Mouse (Mus musculus) MEL (cell line): ENCODE measurements around the gene Vax1. TPM values are rescaled to one million over a fixed set of nuclear protein-coding genes. Genes with fewer than 3 reads are reported as not detected.

Source experiments
- DNase-seq: peaks from one replicate; pipeline ENCODE4 v3.0.0; 2011; ENCODE audit warnings: low read depth, low spot score
- H3K27ac ChIP-seq: 2 replicates; pipeline ENCODE4 v1.5.1; 2012; ENCODE audit warnings: low read depth, mild to moderate bottlenecking, control low read depth, low read length, moderate library complexity; ENCODE audit not compliant: control insufficient read depth
- H3K27me3 ChIP-seq, 2 experiments: fragments of 150-350 bp in 1 of 2; sonication (generic) in 1 of 2; 2 replicates each; pipeline ENCODE4 v1.6.1; 2012; ENCODE audit warnings: low read length in 2 of 2, mild to moderate bottlenecking in 2 of 2, improper control_type of control experiment in 1 of 2, moderate library complexity in 1 of 2; ENCODE audit not compliant: insufficient read depth in 2 of 2, control insufficient read depth in 1 of 2
- H3K36me3 ChIP-seq, 2 experiments: 2 replicates each; pipeline ENCODE4 v1.6.1; 2012 to 2014; ENCODE audit warnings: low read length in 2 of 2, improper control_type of control experiment in 1 of 2, inconsistent platforms in 1 of 2, mild to moderate bottlenecking in 1 of 2; ENCODE audit not compliant: insufficient read depth in 2 of 2, control insufficient read depth in 1 of 2
- H3K4me1 ChIP-seq, 2 experiments: fragments of 150-350 bp in 1 of 2; sonication (generic) in 1 of 2; 2 replicates each; pipeline ENCODE4 v1.6.1; 2012; ENCODE audit warnings: low read length in 2 of 2, improper control_type of control experiment in 1 of 2, mild to moderate bottlenecking in 1 of 2; ENCODE audit not compliant: insufficient read depth in 2 of 2, control insufficient read depth in 1 of 2
- H3K4me3 ChIP-seq, 2 experiments: fragments of 150-350 bp in 1 of 2; sonication (generic) in 1 of 2; 2 replicates each; pipeline ENCODE4 v1.5.1; 2012; ENCODE audit warnings: low read depth in 2 of 2, low read length in 2 of 2, mild to moderate bottlenecking in 2 of 2, moderate library complexity in 2 of 2, control low read depth in 1 of 2, improper control_type of control experiment in 1 of 2; ENCODE audit not compliant: control insufficient read depth in 1 of 2, insufficient read depth in 1 of 2
- H3K79me2 ChIP-seq: 2 replicates; pipeline ENCODE4 v1.6.1; 2012; ENCODE audit warnings: mild to moderate bottlenecking, low read length, moderate library complexity; ENCODE audit not compliant: control insufficient read depth, poor library complexity, insufficient read depth
- H3K9ac ChIP-seq: 2 replicates; pipeline ENCODE4 v1.6.1; 2012; ENCODE audit warnings: low read depth, mild to moderate bottlenecking, control low read depth, low read length, moderate library complexity; ENCODE audit not compliant: control insufficient read depth, poor library complexity, severe bottlenecking
- H3K9me3 ChIP-seq: fragments of 150-350 bp; sonication (generic); replicated peaks from 2 replicates; pipeline ENCODE4 v1.6.1; 2012; ENCODE audit warnings: mild to moderate bottlenecking, low read length, improper control_type of control experiment, moderate library complexity; ENCODE audit not compliant: insufficient read depth
- CHD1 ChIP-seq: IDR thresholded peaks from 2 replicates; pipeline ENCODE4 v1.6.1; 2012; ENCODE audit warnings: low read depth, mild to moderate bottlenecking, inconsistent platforms, low read length, improper control_type of control experiment
- E2F4 ChIP-seq: IDR thresholded peaks from 2 replicates; pipeline ENCODE4 v1.6.1; 2011; ENCODE audit warnings: low read depth, low read length, improper control_type of control experiment, borderline replicate concordance
- EP300 ChIP-seq, 2 experiments: IDR thresholded peaks; 2 replicates each; pipeline ENCODE4 v1.6.1; 2011; ENCODE audit warnings: improper control_type of control experiment in 2 of 2, low read length in 2 of 2, low read depth in 1 of 2, mild to moderate bottlenecking in 1 of 2
- GABPA ChIP-seq: IDR thresholded peaks from 2 replicates; pipeline ENCODE4 v1.6.1; 2012; ENCODE audit warnings: low read depth, mild to moderate bottlenecking, inconsistent platforms, low read length, improper control_type of control experiment, moderate library complexity
- GATA1 ChIP-seq: IDR thresholded peaks from 2 replicates; pipeline ENCODE4 v1.6.1; 2011; ENCODE audit warnings: low read depth, low read length, improper control_type of control experiment
- KAT2A ChIP-seq: conservative IDR thresholded peaks from 2 replicates; pipeline ENCODE4 v1.6.1; 2012; ENCODE audit warnings: low read depth, low read length, improper control_type of control experiment, inconsistent platforms
- MYC ChIP-seq: IDR thresholded peaks from 2 replicates; pipeline ENCODE4 v1.6.1; 2011; ENCODE audit warnings: low read depth, mild to moderate bottlenecking, low read length, improper control_type of control experiment, moderate library complexity
- POLR2A ChIP-seq, 2 experiments: IDR thresholded peaks; 2 replicates each; pipeline ENCODE4 v1.6.1; 2011 to 2012; ENCODE audit warnings: low read length in 2 of 2, mild to moderate bottlenecking in 2 of 2, control low read depth in 1 of 2, improper control_type of control experiment in 1 of 2, low read depth in 1 of 2, moderate library complexity in 1 of 2; ENCODE audit not compliant: control insufficient read depth in 1 of 2, insufficient read depth in 1 of 2, poor library complexity in 1 of 2
- USF2 ChIP-seq, 2 experiments: IDR thresholded peaks; 2 replicates each; pipeline ENCODE4 v1.6.1; 2011 to 2012; ENCODE audit warnings: improper control_type of control experiment in 2 of 2, low read length in 2 of 2, borderline replicate concordance in 1 of 2, inconsistent platforms in 1 of 2, low read depth in 1 of 2, mild to moderate bottlenecking in 1 of 2; ENCODE audit not compliant: insufficient read depth in 1 of 2
- ZNF384 ChIP-seq: IDR thresholded peaks from 2 replicates; pipeline ENCODE4 v1.6.1; 2012; ENCODE audit warnings: low read depth, mild to moderate bottlenecking, inconsistent platforms, low read length, improper control_type of control experiment
- polyA plus RNA-seq, 2 experiments: library from polyadenylated mRNA; stranded (reverse) in 1 of 2; unstranded in 1 of 2; fragments of >175 nt in 1 of 2; fragments of >200 nt in 1 of 2; gene quantifications; 2 replicates each; pipeline versions ENCODE4 v1.2.1 to v1.2.4; 2012; ENCODE audit warnings: low replicate concordance in 2 of 2, low read depth in 1 of 2; ENCODE audit not compliant: insufficient read length in 2 of 2, insufficient read depth in 1 of 2, missing spikeins in 1 of 2
- total RNA-seq: library from RNA; depleted of rRNA; stranded (reverse); fragments of 300-350 nt; gene quantifications from 2 replicates; pipeline ENCODE4 v1.2.3, GENCODE M21; 2012

The Vax1 gene
- total and polyA plus RNA-seq, 3 experiments: not detected

DNA sequence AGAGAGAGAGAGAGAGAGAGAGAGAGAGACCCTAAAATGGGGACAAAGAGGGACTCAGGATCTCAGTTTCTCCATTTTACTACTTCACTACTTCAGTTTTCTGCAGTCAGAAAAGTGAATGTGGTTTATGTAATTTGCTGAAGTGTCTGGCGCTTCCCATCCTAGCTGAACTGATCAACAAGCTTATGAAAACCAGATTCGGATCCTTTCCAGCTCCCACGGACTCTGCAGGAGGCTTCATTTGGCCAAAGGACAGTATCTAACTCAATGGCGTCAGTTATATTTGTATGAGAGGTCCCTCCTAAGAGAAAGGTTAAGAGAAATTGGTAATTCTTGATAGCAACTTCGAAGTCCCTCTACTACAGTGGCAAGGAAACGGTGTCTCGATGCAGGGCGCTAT, 34.5 kb downstream of the Vax1 start:
- DNase-seq: no peak
- H3K4me1 ChIP-seq: no peaks in the 10 kb centered on the region
- no peaks in the 10 kb centered on the region for H3K79me2 ChIP-seq
- no peaks in the 10 kb centered on the region for H3K27me3 ChIP-seq
- H3K36me3 ChIP-seq: no peaks in the 10 kb centered on the region
- H3K4me3 ChIP-seq: no peak overlapping the region
- H3K9ac ChIP-seq: no peak overlapping the region
- no peaks in the 10 kb centered on the region for H3K9me3 ChIP-seq
- TF ChIP-seq KAT2A: no peak
- no peak for TF ChIP-seq MYC
- TF ChIP-seq USF2 (IDR thresholded peaks at IDR 0.05; ENCODE audit: borderline replicate concordance in 1 of 2, insufficient read depth in 1 of 2, low read depth in 1 of 2, low read length in 2 of 2): no peak
- no peak for TF ChIP-seq POLR2A (IDR thresholded peaks at IDR 0.05; ENCODE audit: control insufficient read depth in 1 of 2, insufficient read depth in 1 of 2, low read depth in 1 of 2, low read length in 2 of 2, poor library complexity in 1 of 2)
- no peak for TF ChIP-seq ZNF384
- H3K27ac ChIP-seq: no peak overlapping the region

DNA sequence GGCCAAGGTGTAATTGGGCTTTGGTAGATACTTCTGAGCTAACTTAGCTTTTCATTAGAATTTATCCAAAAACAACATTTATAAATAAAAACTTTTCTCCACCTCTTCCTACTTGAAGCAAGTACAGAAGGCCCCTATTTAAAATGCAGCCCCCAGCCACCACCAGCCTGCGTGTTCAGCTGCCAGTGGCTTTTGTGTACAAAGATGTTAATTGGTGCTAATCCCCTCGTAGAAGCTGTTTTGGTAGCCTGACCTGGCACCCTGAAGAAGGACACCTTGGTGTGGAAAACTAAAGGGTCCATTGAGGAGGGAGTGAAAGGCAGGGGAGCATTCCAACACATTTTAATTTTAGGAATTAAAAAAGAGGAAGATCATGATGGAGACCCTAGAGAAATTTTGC, 34.9 kb downstream of the Vax1 start:
- Histone ChIP-seq H3K4me1 (no peaks in the 10 kb centered on the region), H3K79me2 (no peaks in the 10 kb centered on the region), H3K36me3 (no peaks in the 10 kb centered on the region), H3K4me3 (no peak overlapping the region), H3K9ac (no peak overlapping the region), H3K27me3 (no peaks in the 10 kb centered on the region), H3K9me3 (no peaks in the 10 kb centered on the region), H3K27ac (no peak overlapping the region)
- no peak for DNase-seq
- TF ChIP-seq POLR2A (IDR thresholded peaks at IDR 0.05; ENCODE audit: control insufficient read depth in 1 of 2, insufficient read depth in 1 of 2, low read depth in 1 of 2, low read length in 2 of 2, poor library complexity in 1 of 2) (no peak), CHD1 (no peak), GATA1 (no peak)

DNA sequence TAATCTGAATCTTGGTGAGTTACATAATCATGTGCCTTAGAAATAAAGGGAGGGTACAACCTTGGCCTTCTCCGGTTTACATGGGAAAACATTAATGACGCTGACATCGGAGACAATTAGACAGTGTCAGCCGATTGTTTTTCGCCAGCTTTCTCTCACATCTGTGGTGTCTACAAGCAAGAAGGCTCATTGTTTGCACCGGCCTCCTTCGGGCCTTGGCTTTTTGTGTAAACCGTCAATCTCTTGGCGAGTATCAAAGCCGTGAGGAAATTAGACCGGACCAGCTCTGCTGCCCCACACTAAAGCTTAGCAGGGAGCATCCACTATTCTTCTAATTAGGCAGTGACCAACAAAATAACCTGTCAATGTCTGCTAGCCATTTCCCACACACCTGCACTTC, 36.7 kb downstream of the Vax1 start:
- H3K9ac ChIP-seq: no peak overlapping the region
- H3K36me3 ChIP-seq: no peaks in the 10 kb centered on the region
- no peaks in the 10 kb centered on the region for H3K4me1 ChIP-seq
- no peak overlapping the region for H3K27ac ChIP-seq
- H3K27me3 ChIP-seq: no peaks in the 10 kb centered on the region; a peak in 1 of 4 replicates
- H3K79me2 ChIP-seq: no peaks in the 10 kb centered on the region
- H3K9me3 ChIP-seq: no peaks in the 10 kb centered on the region
- no peak for TF ChIP-seq ZNF384
- TF ChIP-seq GABPA: no peak
- no peak for TF ChIP-seq EP300 (IDR thresholded peaks at IDR 0.05; ENCODE audit: low read depth in 1 of 2, low read length in 2 of 2)
- no peak for TF ChIP-seq KAT2A
- no peak for TF ChIP-seq E2F4
- DNase-seq: no peak
- no peak overlapping the region for H3K4me3 ChIP-seq
